Mouse (Mus musculus) heart, embryonic 13.5 days (tissue): ENCODE measurements around the gene Gm39566. TPM values are rescaled to one million over a fixed set of nuclear protein-coding genes. Genes with fewer than 3 reads are reported as not detected.

ENCODE experiments used
- polyA plus RNA-seq: library from polyadenylated mRNA; unstranded; fragments of >200 nt; fragmentation: Nextera tagmentation; extraction: Ambion mirVana; gene quantifications from 2 replicates; pipeline ENCODE4 v1.2.1, GENCODE M21; 2015

Gm39566 gene
- polyA plus RNA-seq, 1 experiment from 2014 or later, result not detected

Other genes with a start within 250 kb of the Gm39566 start
- gene Wrap53, start 235.0 kb downstream of the Gm39566 start, polyA plus RNA-seq, result 16.8 TPM in 2 replicates
- gene Trp53, start 234.9 kb downstream of the Gm39566 start, polyA plus RNA-seq, result 82.6 and 86.5 TPM in 2 replicates
- gene Atp1b2, start 209.4 kb downstream of the Gm39566 start, polyA plus RNA-seq, result 24.5 and 25.0 TPM in 2 replicates
- gene Shbg, start 197.4 kb downstream of the Gm39566 start, polyA plus RNA-seq, result 0.23 and 1.7 TPM in 2 replicates
- 17.5 and 18.1 TPM in 2 replicates for gene Sat2, start 193.3 kb downstream of the Gm39566 start, polyA plus RNA-seq
- gene Fxr2, start 182.3 kb downstream of the Gm39566 start, polyA plus RNA-seq, result 22.1 and 25.6 TPM in 2 replicates
- gene Sox15, start 160.0 kb downstream of the Gm39566 start, polyA plus RNA-seq, result not detected in 2 replicates
- 51.3 and 52.0 TPM in 2 replicates for gene Mpdu1, start 152.7 kb downstream of the Gm39566 start, polyA plus RNA-seq
- gene Cd68, start 149.1 kb downstream of the Gm39566 start, polyA plus RNA-seq, result 8.8 and 10.5 TPM in 2 replicates
- 372 and 373 TPM in 2 replicates for gene Eif4a1, start 142.9 kb downstream of the Gm39566 start, polyA plus RNA-seq
- gene Senp3, start 133.2 kb downstream of the Gm39566 start, polyA plus RNA-seq, result 59.2 and 63.5 TPM in 2 replicates
- gene Tnfsf13, start 129.5 kb downstream of the Gm39566 start, polyA plus RNA-seq, result 0.23 and 0.38 TPM in 2 replicates
- gene Tnfsf12, start 119.4 kb downstream of the Gm39566 start, polyA plus RNA-seq, result 4.7 and 5.7 TPM in 2 replicates
- 3.3 and 3.4 TPM in 2 replicates for gene Tnfsfm13, start 119.2 kb downstream of the Gm39566 start, polyA plus RNA-seq
- 16.1 and 19.1 TPM in 2 replicates for gene Polr2a, start 56.7 kb downstream of the Gm39566 start, polyA plus RNA-seq
- 0.19 and 0.51 TPM in 2 replicates for gene Slc35g3, start 53.3 kb downstream of the Gm39566 start, polyA plus RNA-seq
- 2.7 and 3.1 TPM in 2 replicates for gene Zbtb4, start 49.4 kb downstream of the Gm39566 start, polyA plus RNA-seq
- gene Chrnb1, start 19.4 kb downstream of the Gm39566 start, polyA plus RNA-seq, result 6.8 and 7.9 TPM in 2 replicates
- gene Fgf11, start 13.4 kb downstream of the Gm39566 start, polyA plus RNA-seq, result 2.0 and 2.3 TPM in 2 replicates
- gene Tmem102, start 9.7 kb downstream of the Gm39566 start, polyA plus RNA-seq, result 1.8 and 1.9 TPM in 2 replicates
- not detected in 2 replicates for gene Spem2, start 3.2 kb upstream of the Gm39566 start, polyA plus RNA-seq
- gene Spem1, start 6.9 kb upstream of the Gm39566 start, polyA plus RNA-seq, result not detected in 2 replicates
- gene Nlgn2, start 22.5 kb upstream of the Gm39566 start, polyA plus RNA-seq, result 2.0 and 2.4 TPM in 2 replicates
- 330 and 361 TPM in 2 replicates for gene Tmem256, start 23.2 kb upstream of the Gm39566 start, polyA plus RNA-seq
- gene Plscr3, start 31.1 kb upstream of the Gm39566 start, polyA plus RNA-seq, result 75.4 and 76.2 TPM in 2 replicates
- gene Tnk1, start 43.4 kb upstream of the Gm39566 start, polyA plus RNA-seq, result 0.38 and 0.56 TPM in 2 replicates
- gene Tmem95, start 62.7 kb upstream of the Gm39566 start, polyA plus RNA-seq, result not detected in 2 replicates
- gene Kctd11, start 66.1 kb upstream of the Gm39566 start, polyA plus RNA-seq, result 3.9 TPM in 2 replicates
- 7.0 and 8.2 TPM in 2 replicates for gene Acap1, start 80.2 kb upstream of the Gm39566 start, polyA plus RNA-seq
- 4.0 and 4.1 TPM in 2 replicates for gene 2810408A11Rik, start 85.7 kb upstream of the Gm39566 start, polyA plus RNA-seq
- 7.8 and 8.1 TPM in 2 replicates for gene Neurl4, start 85.8 kb upstream of the Gm39566 start, polyA plus RNA-seq
- 45.0 and 52.2 TPM in 2 replicates for gene Gps2, start 98.6 kb upstream of the Gm39566 start, polyA plus RNA-seq
- 1,157 and 1,215 TPM in 2 replicates for gene Eif5a, start 106.7 kb upstream of the Gm39566 start, polyA plus RNA-seq
- gene Ybx2, start 120.5 kb upstream of the Gm39566 start, polyA plus RNA-seq, result 3.1 TPM in 2 replicates
- 25.8 and 30.3 TPM in 2 replicates for gene Slc2a4, start 132.9 kb upstream of the Gm39566 start, polyA plus RNA-seq
- 6.3 and 7.4 TPM in 2 replicates for gene Cldn7, start 149.5 kb upstream of the Gm39566 start, polyA plus RNA-seq
- gene Ctdnep1, start 165.9 kb upstream of the Gm39566 start, polyA plus RNA-seq, result 21.0 and 21.1 TPM in 2 replicates
- 111 and 119 TPM in 2 replicates for gene Elp5, start 167.2 kb upstream of the Gm39566 start, polyA plus RNA-seq
- gene Gabarap, start 175.8 kb upstream of the Gm39566 start, polyA plus RNA-seq, result 456 and 466 TPM in 2 replicates
- gene Phf23, start 180.5 kb upstream of the Gm39566 start, polyA plus RNA-seq, result 43.8 and 47.9 TPM in 2 replicates
- 20.7 and 22.0 TPM in 2 replicates for gene Dvl2, start 185.3 kb upstream of the Gm39566 start, polyA plus RNA-seq
- 131 and 140 TPM in 2 replicates for gene Acadvl, start 200.1 kb upstream of the Gm39566 start, polyA plus RNA-seq
- gene Dlg4, start 201.6 kb upstream of the Gm39566 start, polyA plus RNA-seq, result 4.7 and 5.1 TPM in 2 replicates
- gene Asgr1, start 238.8 kb upstream of the Gm39566 start, polyA plus RNA-seq, result 0.24 TPM in 1 of 2 replicates, not detected in the other